Mouse (Mus musculus): ENCODE measurements around the gene D630003M21Rik. TPM values are rescaled to one million over a fixed set of nuclear protein-coding genes. Genes with fewer than 3 reads are reported as not detected.

Gene D630003M21Rik
- polyA plus RNA-seq, 1 experiment from 2014 or later, result 1.7 TPM

- 77% methylated on average over 11 of the region's 11 CpGs for WGBS
- H3K36me3 ChIP-seq (ENCODE audit: control insufficient read depth, insufficient read depth, low read length), result no peaks in the 10 kb centered on the region
Observed at GRCm38 (mm10) chr2:158189451-158189850, 39.6 kb downstream of the D630003M21Rik start.

GRCm38 (mm10) chr2:158186206-158186871 lies 42.7 kb downstream of the D630003M21Rik start:
- Histone ChIP-seq H3K9ac (ENCODE audit: low read length) (no peak overlapping the region), H3K4me2 (replicated peaks; ENCODE audit: low read depth) (no peak overlapping the region), H3K4me3 (ENCODE audit: low read depth, low read length) (no peak overlapping the region), H3K27ac (replicated peaks) (no peak overlapping the region), H3K36me3 (ENCODE audit: control insufficient read depth, insufficient read depth, low read length) (no peaks in the 10 kb centered on the region), H3K4me1 (replicated peaks; ENCODE audit: control insufficient read depth, insufficient read depth) (peaks cover 4% of the 10 kb centered on the region; the same call in 1 of the 2 replicates), H3K9me3 (ENCODE audit: control insufficient read depth, low read length) (no peaks in the 10 kb centered on the region), H3K27me3 (ENCODE audit: control insufficient read depth, insufficient read depth, low read length) (no peaks in the 10 kb centered on the region)
- 63% methylated on average over 11 of the region's 11 CpGs for WGBS
- DNase-seq (ENCODE audit: low spot score) (no peak), ATAC-seq (ENCODE audit: low FRiP score, low TSS enrichment) (no peak)
- TF ChIP-seq EP300 (optimal IDR thresholded peaks at IDR 0.05) (no peak), CTCF (IDR thresholded peaks at IDR 0.05; ENCODE audit: low read depth) (no peak)

More at GRCm38 (mm10) chr2:158189451-158189850, 39.6 kb downstream of the D630003M21Rik start:
- Histone ChIP-seq H3K4me3 (ENCODE audit: low read depth, low read length) (no peak overlapping the region), H3K9ac (ENCODE audit: low read length) (no peak overlapping the region), H3K4me2 (replicated peaks; ENCODE audit: low read depth) (no peak overlapping the region), H3K9me3 (ENCODE audit: control insufficient read depth, low read length) (no peaks in the 10 kb centered on the region), H3K27me3 (ENCODE audit: control insufficient read depth, insufficient read depth, low read length) (no peaks in the 10 kb centered on the region), H3K27ac (replicated peaks) (no peak overlapping the region), H3K4me1 (replicated peaks; ENCODE audit: control insufficient read depth, insufficient read depth) (peaks cover 4% of the 10 kb centered on the region; the same call in 1 of the 2 replicates)
- TF ChIP-seq CTCF (IDR thresholded peaks at IDR 0.05; ENCODE audit: low read depth), result no peak
- TF ChIP-seq EP300 (optimal IDR thresholded peaks at IDR 0.05), result no peak
- ATAC-seq (ENCODE audit: low FRiP score, low TSS enrichment), result no peak
- DNase-seq (ENCODE audit: low spot score), result no peak

- ATAC-seq (ENCODE audit: low FRiP score, low TSS enrichment) (no peak), DNase-seq (ENCODE audit: low spot score) (no peak)
- H3K27me3 ChIP-seq (ENCODE audit: control insufficient read depth, insufficient read depth, low read length), result no peaks in the 10 kb centered on the region
- no peak overlapping the region for H3K27ac ChIP-seq (replicated peaks)
- H3K9ac ChIP-seq (ENCODE audit: low read length), result no peak overlapping the region
- 87% methylated on average over 8 of the region's 8 CpGs for WGBS
- H3K4me2 ChIP-seq (replicated peaks; ENCODE audit: low read depth), result no peak overlapping the region
- H3K4me3 ChIP-seq (ENCODE audit: low read depth, low read length), result no peak overlapping the region
- no peak for TF ChIP-seq CTCF (IDR thresholded peaks at IDR 0.05; ENCODE audit: low read depth)
- TF ChIP-seq EP300 (optimal IDR thresholded peaks at IDR 0.05), result no peak
- no peaks in the 10 kb centered on the region for H3K4me1 ChIP-seq (replicated peaks; ENCODE audit: control insufficient read depth, insufficient read depth)
- no peaks in the 10 kb centered on the region for H3K36me3 ChIP-seq (ENCODE audit: control insufficient read depth, insufficient read depth, low read length)
- H3K9me3 ChIP-seq (ENCODE audit: control insufficient read depth, low read length), result no peaks in the 10 kb centered on the region
Observed at GRCm38 (mm10) chr2:158183266-158183665, 45.8 kb downstream of the D630003M21Rik start.

GRCm38 (mm10) chr2:158181932-158182331 lies 47.1 kb downstream of the D630003M21Rik start:
- no peaks in the 10 kb centered on the region for H3K36me3 ChIP-seq (ENCODE audit: control insufficient read depth, insufficient read depth, low read length)

GRCm38 (mm10) chr2:158180797-158181196 lies 48.2 kb downstream of the D630003M21Rik start:
- ATAC-seq (ENCODE audit: low FRiP score, low TSS enrichment), result no peak
- DNase-seq (ENCODE audit: low spot score), result peak; percentile 74
- H3K27me3 ChIP-seq (ENCODE audit: control insufficient read depth, insufficient read depth, low read length), result no peaks in the 10 kb centered on the region
- no peak overlapping the region for H3K9ac ChIP-seq (ENCODE audit: low read length)
- no peaks in the 10 kb centered on the region for H3K36me3 ChIP-seq (ENCODE audit: control insufficient read depth, insufficient read depth, low read length)
- no peaks in the 10 kb centered on the region for H3K9me3 ChIP-seq (ENCODE audit: control insufficient read depth, low read length)
- no peaks in the 10 kb centered on the region for H3K4me1 ChIP-seq (replicated peaks; ENCODE audit: control insufficient read depth, insufficient read depth)
- H3K4me2 ChIP-seq (replicated peaks; ENCODE audit: low read depth), result no peak overlapping the region
- TF ChIP-seq CTCF (IDR thresholded peaks at IDR 0.05; ENCODE audit: low read depth) (peak; percentile 83), EP300 (optimal IDR thresholded peaks at IDR 0.05) (no peak)
- 49% methylated on average over 9 of the region's 9 CpGs for WGBS
- no peak overlapping the region for H3K27ac ChIP-seq (replicated peaks)
- no peak overlapping the region for H3K4me3 ChIP-seq (ENCODE audit: low read depth, low read length)

More at GRCm38 (mm10) chr2:158181932-158182331, 47.1 kb downstream of the D630003M21Rik start:
- TF ChIP-seq EP300 (optimal IDR thresholded peaks at IDR 0.05) (no peak), CTCF (IDR thresholded peaks at IDR 0.05; ENCODE audit: low read depth) (no peak)
- no peak overlapping the region for H3K4me2 ChIP-seq (replicated peaks; ENCODE audit: low read depth)
- no peak overlapping the region for H3K9ac ChIP-seq (ENCODE audit: low read length)
- ATAC-seq (ENCODE audit: low FRiP score, low TSS enrichment), result no peak
- H3K27ac ChIP-seq (replicated peaks), result no peak overlapping the region
- H3K9me3 ChIP-seq (ENCODE audit: control insufficient read depth, low read length), result no peaks in the 10 kb centered on the region
- H3K4me3 ChIP-seq (ENCODE audit: low read depth, low read length), result no peak overlapping the region
- DNase-seq (ENCODE audit: low spot score), result no peak
- no peaks in the 10 kb centered on the region for H3K4me1 ChIP-seq (replicated peaks; ENCODE audit: control insufficient read depth, insufficient read depth)
- WGBS, result 57% methylated on average over 6 of the region's 6 CpGs
- H3K27me3 ChIP-seq (ENCODE audit: control insufficient read depth, insufficient read depth, low read length), result no peaks in the 10 kb centered on the region
